Mouse (Mus musculus): ENCODE measurements around the gene Ddx28. TPM values are rescaled to one million over a fixed set of nuclear protein-coding genes. Genes with fewer than 3 reads are reported as not detected.
"Not testable (repeated sequence)": the region's sequence is repeated elsewhere in the genome, so short reads cannot be mapped to it uniquely, and the experiment has no call there.

Ddx28 gene
- polyA plus RNA-seq, 1 experiment from 2014 or later = 19.7 TPM

DNA sequence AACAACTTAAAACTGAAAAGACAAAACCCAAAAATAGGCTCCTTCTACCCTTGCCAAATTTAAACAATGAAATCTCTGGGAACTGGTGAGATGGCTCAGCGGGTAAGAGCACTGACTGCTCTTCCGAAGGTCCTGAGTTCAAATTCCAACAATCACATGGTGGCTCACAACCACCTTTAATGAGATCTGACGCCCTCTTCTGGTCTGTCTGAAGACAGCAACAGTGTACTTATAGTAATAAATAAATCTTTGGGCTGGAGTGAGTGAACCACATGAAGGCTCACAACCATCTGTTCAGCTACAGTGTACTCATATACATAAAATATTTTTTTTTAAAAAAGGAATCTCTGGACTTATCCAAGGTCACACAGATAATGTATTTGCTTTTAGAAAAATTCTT lies 3.8 kb downstream of the Ddx28 start:
- H3K4me3 ChIP-seq; H3K27me3 ChIP-seq; H3K9me3 ChIP-seq; H3K9ac ChIP-seq; H3K4me2 ChIP-seq (replicated peaks); H3K27ac ChIP-seq; H3K36me3 ChIP-seq; ATAC-seq (ENCODE audit: low FRiP score, low read depth): not testable (repeated sequence)
- WGBS = 60% methylated on average over 3 of the region's 3 CpGs
- peaks cover 13% of the 10 kb centered on the region for H3K4me1 ChIP-seq

DNA sequence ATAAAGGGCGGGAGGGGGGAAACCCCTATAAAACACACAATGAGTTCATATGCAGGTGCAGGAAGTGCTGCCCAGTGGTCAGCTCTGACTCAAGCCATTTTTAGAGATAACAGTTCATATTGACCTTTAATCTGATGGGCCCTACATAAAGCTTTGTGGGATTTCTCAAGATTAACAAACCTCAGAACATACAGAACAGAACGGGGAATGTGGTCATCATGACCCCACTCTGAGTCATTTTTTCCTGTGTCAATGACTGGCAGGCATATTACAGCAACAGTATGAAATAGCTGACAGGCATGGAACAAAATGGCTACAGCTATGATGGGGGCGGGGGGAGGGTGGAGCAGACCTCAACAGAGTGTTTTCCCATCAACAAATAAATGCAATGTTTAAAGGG lies 4.5 kb downstream of the Ddx28 start:
- H3K27me3 ChIP-seq = no peaks in the 10 kb centered on the region
- 81% methylated on average over 3 of the region's 3 CpGs for WGBS

DNA sequence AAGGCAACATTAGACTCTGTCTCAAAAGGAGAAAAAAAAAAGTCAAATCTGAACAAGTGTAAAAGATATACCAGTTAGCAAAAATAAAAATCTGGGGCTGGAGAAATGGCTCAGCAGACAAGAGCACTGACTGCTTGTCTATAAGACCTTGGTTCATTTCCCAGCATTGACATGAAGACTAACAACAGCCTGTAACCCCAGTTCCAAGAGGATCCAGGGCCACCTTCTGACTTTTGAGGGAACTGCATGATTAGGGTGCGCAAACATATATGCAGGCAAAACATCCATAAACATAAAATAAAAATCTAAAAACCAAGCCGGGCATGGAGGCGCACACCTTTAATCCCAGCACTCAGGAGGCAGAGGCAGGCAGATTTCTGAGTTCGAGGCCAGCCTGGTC lies 5.3 kb downstream of the Ddx28 start:
- 83% methylated on average over 4 of the region's 4 CpGs for WGBS
- H3K4me2 ChIP-seq (replicated peaks) = no peak overlapping the region
- H3K4me3 ChIP-seq = no peak overlapping the region
- peaks cover 10% of the 10 kb centered on the region for H3K36me3 ChIP-seq
- no peak overlapping the region for H3K9ac ChIP-seq
- H3K27ac ChIP-seq = no peak overlapping the region
- ATAC-seq (ENCODE audit: low FRiP score, low read depth) = no peak
- H3K27me3 ChIP-seq = no peaks in the 10 kb centered on the region
- no peaks in the 10 kb centered on the region for H3K9me3 ChIP-seq
- peaks cover 13% of the 10 kb centered on the region for H3K4me1 ChIP-seq

More for the DNA sequence above, 4.5 kb downstream of the Ddx28 start:
- Histone ChIP-seq H3K4me1 (peaks cover 13% of the 10 kb centered on the region), H3K9me3 (no peaks in the 10 kb centered on the region), H3K27ac (no peak overlapping the region), H3K4me2 (replicated peaks) (no peak overlapping the region), H3K9ac (no peak overlapping the region), H3K36me3 (peaks cover 10% of the 10 kb centered on the region), H3K4me3 (no peak overlapping the region)
- no peak for ATAC-seq (ENCODE audit: low FRiP score, low read depth)

GRCm38 (mm10) chr8:106005875-106006274 lies 5.8 kb downstream of the Ddx28 start, which contains the start of gene Dpep2nb:
Dpep2nb (minus strand) TSS chr8:106005975.
- H3K4me3 ChIP-seq = no peak within 1 kb of the TSS
- ATAC-seq (ENCODE audit: low FRiP score, low read depth) = no peak
- no peak within 1 kb of the TSS for H3K4me2 ChIP-seq (replicated peaks)
- no peak within 1 kb of the TSS for H3K27ac ChIP-seq
- no peak within 1 kb of the TSS for H3K9ac ChIP-seq
- no peaks in the 10 kb centered on the region for H3K9me3 ChIP-seq
- peaks cover 13% of the 10 kb centered on the region for H3K4me1 ChIP-seq
- H3K36me3 ChIP-seq = peaks cover 10% of the 10 kb centered on the region
- 85% methylated on average over 4 of the region's 4 CpGs for WGBS
- no peaks in the 10 kb centered on the region for H3K27me3 ChIP-seq

DNA sequence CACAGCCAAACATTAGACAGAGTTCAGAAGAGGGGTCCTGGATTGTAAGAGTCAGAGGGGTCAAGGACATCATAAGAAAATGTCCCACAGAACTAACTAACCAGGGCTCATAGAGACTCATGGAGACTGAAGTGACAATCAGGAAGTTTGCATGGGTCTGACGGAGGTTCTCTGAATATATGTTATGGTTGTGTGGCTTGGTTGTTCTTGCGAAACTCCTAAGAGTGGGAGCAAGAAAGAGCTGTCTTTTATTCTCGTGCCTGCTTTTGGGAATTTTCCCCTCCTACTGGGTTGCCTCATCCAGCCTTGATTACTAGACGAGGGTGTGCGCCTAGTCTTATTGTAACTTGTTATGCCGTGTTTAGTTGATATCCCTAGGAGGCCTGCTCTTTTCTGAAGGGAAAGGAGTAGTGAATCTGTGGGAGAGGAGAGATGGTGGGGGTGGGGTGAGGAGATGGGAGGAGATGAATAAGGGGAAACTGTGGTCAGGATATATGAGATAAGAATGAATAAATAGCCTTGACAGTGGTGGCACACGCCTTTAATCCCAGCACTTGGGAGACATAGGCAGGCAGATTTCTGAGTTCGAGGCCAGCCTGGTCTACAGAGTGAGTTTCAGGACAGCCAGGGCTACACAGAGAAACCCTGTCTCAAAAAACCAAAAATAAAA lies 7.0 kb downstream of the Ddx28 start:
- H3K36me3 ChIP-seq = peaks cover 5% of the 10 kb centered on the region
- ATAC-seq (ENCODE audit: low FRiP score, low read depth) = no peak
- H3K4me1 ChIP-seq = peaks cover 2% of the 10 kb centered on the region; the same call in 1 of the 2 replicates
- no peak overlapping the region for H3K4me3 ChIP-seq
- 77% methylated on average over 8 of the region's 8 CpGs for WGBS
- no peak overlapping the region for H3K4me2 ChIP-seq (replicated peaks)
- no peaks in the 10 kb centered on the region for H3K27me3 ChIP-seq
- no peak overlapping the region for H3K27ac ChIP-seq
- no peaks in the 10 kb centered on the region for H3K9me3 ChIP-seq
- no peak overlapping the region for H3K9ac ChIP-seq

DNA sequence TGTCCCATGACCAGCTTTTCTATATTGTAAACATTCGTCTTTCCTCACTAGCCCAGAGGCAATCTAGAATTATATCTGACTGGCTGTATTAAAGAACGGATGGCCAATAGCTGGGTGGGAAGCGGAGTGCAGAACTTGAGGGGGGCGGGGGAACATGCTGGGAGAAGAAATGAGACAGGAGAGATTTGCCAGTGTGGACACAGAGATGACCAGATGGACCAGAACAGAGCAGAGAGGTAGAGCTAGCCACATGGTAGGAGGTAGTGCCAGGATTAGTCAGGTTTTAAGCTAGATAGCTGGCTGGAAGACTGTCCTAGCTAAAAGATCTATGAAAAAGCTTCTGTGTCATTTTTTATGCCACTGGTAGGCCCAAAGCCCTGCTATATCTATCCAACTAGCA lies 9.8 kb downstream of the Ddx28 start:
- WGBS = 87% methylated on average over 4 of the region's 4 CpGs
- no peak overlapping the region for H3K27ac ChIP-seq
- no peaks in the 10 kb centered on the region for H3K9me3 ChIP-seq

GRCm38 (mm10) chr8:105998971-105999370 lies 12.7 kb downstream of the Ddx28 start:
- H3K4me3 ChIP-seq = no peak overlapping the region
- H3K4me2 ChIP-seq (replicated peaks) = no peak overlapping the region
- no peak overlapping the region for H3K9ac ChIP-seq
- no peak overlapping the region for H3K27ac ChIP-seq
- no peak for ATAC-seq (ENCODE audit: low FRiP score, low read depth)
- 88% methylated on average over 2 of the region's 2 CpGs for WGBS
- no peaks in the 10 kb centered on the region for H3K4me1 ChIP-seq
- H3K36me3 ChIP-seq = no peaks in the 10 kb centered on the region
- H3K9me3 ChIP-seq = no peaks in the 10 kb centered on the region
- no peaks in the 10 kb centered on the region for H3K27me3 ChIP-seq

More for the DNA sequence above, 9.8 kb downstream of the Ddx28 start:
- H3K27me3 ChIP-seq = no peaks in the 10 kb centered on the region
- no peak overlapping the region for H3K4me2 ChIP-seq (replicated peaks)
- no peak overlapping the region for H3K4me3 ChIP-seq
- H3K36me3 ChIP-seq = no peaks in the 10 kb centered on the region
- H3K4me1 ChIP-seq = no peaks in the 10 kb centered on the region
- no peak for ATAC-seq (ENCODE audit: low FRiP score, low read depth)
- H3K9ac ChIP-seq = no peak overlapping the region

GRCm38 (mm10) chr8:105996359-105996758 lies 15.3 kb downstream of the Ddx28 start:
- H3K27ac ChIP-seq = no peak overlapping the region
- no peak overlapping the region for H3K4me3 ChIP-seq
- no peak overlapping the region for H3K4me2 ChIP-seq (replicated peaks)
- no peaks in the 10 kb centered on the region for H3K4me1 ChIP-seq
- no peaks in the 10 kb centered on the region for H3K27me3 ChIP-seq
- WGBS = 70% methylated on average over 7 of the region's 7 CpGs
- no peaks in the 10 kb centered on the region for H3K36me3 ChIP-seq
- H3K9ac ChIP-seq = no peak overlapping the region
- no peaks in the 10 kb centered on the region for H3K9me3 ChIP-seq
- ATAC-seq (ENCODE audit: low FRiP score, low read depth) = no peak

DNA sequence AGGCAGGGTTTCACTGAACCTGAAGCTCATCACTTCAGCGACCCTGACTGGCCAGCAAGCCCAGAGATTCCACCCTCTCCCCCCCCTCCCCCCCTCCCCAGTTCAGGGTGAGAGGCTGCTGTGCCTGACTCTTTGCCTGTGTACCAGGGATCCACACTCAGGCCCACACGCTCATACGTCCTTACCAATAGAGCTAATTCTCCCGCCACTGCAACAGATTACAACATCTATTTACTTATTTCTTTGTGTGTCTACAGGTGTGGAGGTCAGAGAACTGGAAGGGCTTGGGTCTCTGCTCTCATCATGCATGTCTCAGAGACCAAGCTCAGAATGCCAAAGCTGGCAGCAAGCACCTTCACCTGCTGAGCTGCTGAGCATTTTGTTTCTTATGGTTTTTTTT lies 18.5 kb downstream of the Ddx28 start:
- 76% methylated on average over 4 of the region's 4 CpGs for WGBS
- no peak for ATAC-seq (ENCODE audit: low FRiP score, low read depth)
- Histone ChIP-seq H3K4me1 (no peaks in the 10 kb centered on the region), H3K27me3 (no peaks in the 10 kb centered on the region; the same call in 1 of the 2 replicates), H3K27ac (no peak overlapping the region), H3K9ac (no peak overlapping the region), H3K4me2 (replicated peaks) (no peak overlapping the region), H3K36me3 (no peaks in the 10 kb centered on the region), H3K9me3 (no peaks in the 10 kb centered on the region), H3K4me3 (no peak overlapping the region)

- WGBS = 64% methylated on average over 5 of the region's 5 CpGs
- Histone ChIP-seq H3K36me3 (no peaks in the 10 kb centered on the region), H3K27ac (no peak overlapping the region), H3K9me3 (no peaks in the 10 kb centered on the region), H3K27me3 (no peaks in the 10 kb centered on the region; the same call in 1 of the 2 replicates), H3K4me2 (replicated peaks) (no peak overlapping the region), H3K4me1 (no peaks in the 10 kb centered on the region), H3K9ac (no peak overlapping the region), H3K4me3 (no peak overlapping the region)
- no peak for ATAC-seq (ENCODE audit: low FRiP score, low read depth)
Measured at GRCm38 (mm10) chr8:105992499-105992898, 19.2 kb downstream of the Ddx28 start.

DNA sequence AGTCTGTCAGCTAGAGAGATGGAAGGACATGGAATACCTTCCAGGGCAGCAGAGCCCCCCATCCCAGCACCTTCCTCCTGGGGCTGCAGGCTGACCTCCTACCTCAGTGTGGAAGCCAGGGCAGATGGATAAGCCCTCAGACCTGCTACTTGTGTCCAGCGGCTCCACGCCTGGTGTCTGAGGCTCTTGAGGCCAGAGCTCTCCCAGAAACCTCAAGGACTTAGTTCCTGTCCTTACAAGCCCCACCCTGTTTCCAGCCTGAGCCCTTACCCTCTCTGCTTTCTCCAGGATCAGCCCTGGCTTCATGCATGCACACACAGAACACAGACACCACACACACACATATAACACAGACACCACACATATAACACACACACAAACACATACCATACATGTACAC lies 20.1 kb downstream of the Ddx28 start:
- 81% methylated on average over 2 of the region's 2 CpGs for WGBS

DNA sequence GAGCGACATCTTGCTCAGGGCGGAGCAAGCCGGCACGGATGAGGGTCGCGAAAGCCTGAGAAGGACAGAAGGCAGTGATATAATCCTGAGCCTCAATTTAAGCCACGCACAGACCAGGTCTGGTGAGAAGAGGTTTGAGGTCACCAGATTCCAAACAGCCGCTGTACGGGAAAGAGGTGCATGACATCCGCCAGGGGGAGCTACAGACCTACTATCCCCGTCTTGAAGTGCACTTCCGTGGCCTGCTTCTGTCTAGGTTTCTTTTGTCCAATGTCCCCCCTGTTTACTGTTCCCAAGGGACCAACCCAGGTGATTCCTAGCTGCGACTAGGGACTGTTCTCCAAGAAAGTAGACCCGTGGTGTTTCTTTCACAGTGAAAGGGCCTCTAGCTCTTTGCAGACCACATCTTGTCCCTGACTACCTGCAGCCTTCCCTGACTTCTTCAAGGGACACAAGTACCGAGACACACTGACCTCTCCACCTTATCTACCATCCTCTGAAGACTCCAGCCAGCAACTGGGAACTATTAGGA lies 20.8 kb downstream of the Ddx28 start, which contains the start of gene Dus2:
TSS of gene Dus2 (plus strand) at position 482 of the 532 bp plus-strand sequence.
- Histone ChIP-seq H3K4me3 (no peak within 1 kb of the TSS), H3K4me2 (replicated peaks) (peak within 1 kb of the TSS; percentile 39), H3K9me3 (no peaks in the 10 kb centered on the region), H3K9ac (peak within 1 kb of the TSS; percentile 31; the same call in 1 of the 2 replicates), H3K27me3 (no peaks in the 10 kb centered on the region; the same call in 1 of the 2 replicates), H3K27ac (no peak within 1 kb of the TSS), H3K4me1 (no peaks in the 10 kb centered on the region), H3K36me3 (no peaks in the 10 kb centered on the region)
- 11% methylated on average over 15 of the region's 15 CpGs for WGBS
- ATAC-seq (ENCODE audit: low FRiP score, low read depth) = peak; percentile 36; the same call in 1 of the 2 replicates

More for the DNA sequence above, 20.1 kb downstream of the Ddx28 start:
- H3K4me3 ChIP-seq = no peak overlapping the region
- no peaks in the 10 kb centered on the region for H3K4me1 ChIP-seq
- no peak overlapping the region for H3K4me2 ChIP-seq (replicated peaks)
- ATAC-seq (ENCODE audit: low FRiP score, low read depth) = no peak
- no peaks in the 10 kb centered on the region; the same call in 1 of the 2 replicates for H3K27me3 ChIP-seq
- no peak overlapping the region for H3K27ac ChIP-seq
- no peaks in the 10 kb centered on the region for H3K9me3 ChIP-seq
- no peaks in the 10 kb centered on the region for H3K36me3 ChIP-seq
- no peak overlapping the region for H3K9ac ChIP-seq

Measured in limb, embryonic 13.5 days (tissue).